Mouse (Mus musculus) thymus, adult 2 months (tissue): Measurements from ENCODE around the gene Grrp1.

Experiments used
- CTCF ChIP-seq: fragments of 200-500 bp; IDR thresholded peaks from 2 replicates; pipeline ENCODE4 v1.5.1; 2012; ENCODE audit warnings: mild to moderate bottlenecking, control low read depth, low read length, moderate library complexity, borderline replicate concordance; ENCODE audit not compliant: control insufficient read depth, poor library complexity, insufficient read depth; ENCODE audit errors: extremely low read depth
- POLR2A ChIP-seq: fragments of 200-500 bp; IDR thresholded peaks from 2 replicates; pipeline ENCODE4 v1.6.1; 2012; ENCODE audit warnings: mild to moderate bottlenecking, low read length, control low read depth, moderate library complexity; ENCODE audit not compliant: control insufficient read depth, poor library complexity, insufficient read depth; ENCODE audit errors: extremely low read depth

DNA sequence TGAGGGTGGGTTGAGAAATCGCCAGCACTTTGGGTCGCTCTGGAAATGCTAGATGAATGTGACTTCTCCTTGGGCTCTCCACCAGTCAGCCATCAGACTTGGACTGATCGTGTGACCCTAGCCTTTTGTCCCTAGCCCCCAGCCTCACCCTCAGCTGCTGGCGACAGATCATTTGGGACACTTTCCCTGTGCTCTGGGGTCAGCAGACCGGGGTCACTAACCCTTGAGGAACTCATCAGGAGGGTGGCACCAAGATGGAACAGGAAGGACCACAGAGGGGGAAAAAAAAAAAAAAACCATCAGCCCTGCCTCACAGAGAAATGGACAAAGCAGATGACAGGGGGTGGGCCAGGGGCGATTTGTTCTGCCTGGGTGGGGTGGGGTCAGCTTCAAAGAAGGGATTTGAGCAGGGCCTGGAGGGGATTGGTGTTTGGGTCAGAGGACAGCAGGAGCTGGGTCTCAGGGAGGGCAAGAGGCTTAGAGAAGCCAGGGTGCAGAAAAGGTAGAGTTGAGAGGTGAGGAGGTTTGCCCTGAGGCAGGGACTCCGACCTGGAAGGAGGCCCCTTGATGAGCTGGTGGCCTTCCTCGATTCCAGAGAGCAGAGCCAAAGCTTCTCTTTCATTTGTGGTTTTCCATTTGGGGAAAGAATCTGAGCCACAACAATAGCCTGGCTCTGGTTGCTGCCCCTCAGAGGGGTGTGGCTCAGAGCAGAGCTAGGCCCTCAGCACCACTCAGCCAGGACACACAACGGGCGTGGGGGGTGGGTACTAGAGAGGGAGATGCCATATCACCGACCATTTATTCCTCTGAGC lies 3.5 kb upstream of the Grrp1 start:
- TF ChIP-seq CTCF (no peak), POLR2A (no peak)
